Mouse (Mus musculus): Measurements from ENCODE around the gene Hopx. TPM values are rescaled to one million over a fixed set of nuclear protein-coding genes. Genes with fewer than 3 reads are reported as not detected.

Gene Hopx
- polyA plus RNA-seq, 1 experiment from 2014 or later = 26.6 TPM

- Histone ChIP-seq H3K27ac (replicated peaks) (no peak overlapping the region), H3K9ac (ENCODE audit: low read length) (no peak overlapping the region), H3K27me3 (ENCODE audit: control insufficient read depth, insufficient read depth, low read length) (no peaks in the 10 kb centered on the region)
These were observed 21.8 kb upstream of the Hopx start for GRCm38 (mm10) chr5:77136684-77137224.

GRCm38 (mm10) chr5:77134961-77135360, 20.0 kb upstream of the Hopx start:
- no peak for ATAC-seq (ENCODE audit: low FRiP score, low TSS enrichment)
- H3K4me2 ChIP-seq (replicated peaks; ENCODE audit: low read depth) = no peak overlapping the region
- no peaks in the 10 kb centered on the region for H3K9me3 ChIP-seq (ENCODE audit: control insufficient read depth, low read length)
- no peak overlapping the region for H3K27ac ChIP-seq (replicated peaks)
- H3K9ac ChIP-seq (ENCODE audit: low read length) = no peak overlapping the region
- H3K4me3 ChIP-seq (ENCODE audit: low read depth, low read length) = no peak overlapping the region
- no peak for TF ChIP-seq EP300 (optimal IDR thresholded peaks at IDR 0.05)
- no peak for TF ChIP-seq CTCF (IDR thresholded peaks at IDR 0.05; ENCODE audit: low read depth)
- H3K36me3 ChIP-seq (ENCODE audit: control insufficient read depth, insufficient read depth, low read length) = no peaks in the 10 kb centered on the region
- 83% methylated on average over 2 of the region's 2 CpGs for WGBS
- no peaks in the 10 kb centered on the region for H3K27me3 ChIP-seq (ENCODE audit: control insufficient read depth, insufficient read depth, low read length)
- DNase-seq (ENCODE audit: low spot score) = no peak
- 0 out of 2 replicates have a peak, but pooled peaks cover 3% of the 10 kb centered on the region for H3K4me1 ChIP-seq (replicated peaks; ENCODE audit: control insufficient read depth, insufficient read depth)

More at GRCm38 (mm10) chr5:77136684-77137224, 21.8 kb upstream of the Hopx start:
- Histone ChIP-seq H3K4me3 (ENCODE audit: low read depth, low read length) (no peak overlapping the region), H3K36me3 (ENCODE audit: control insufficient read depth, insufficient read depth, low read length) (no peaks in the 10 kb centered on the region), H3K4me1 (replicated peaks; ENCODE audit: control insufficient read depth, insufficient read depth) (0 out of 2 replicates have a peak, but pooled peaks cover 3% of the 10 kb centered on the region), H3K9me3 (ENCODE audit: control insufficient read depth, low read length) (no peaks in the 10 kb centered on the region), H3K4me2 (replicated peaks; ENCODE audit: low read depth) (no peak overlapping the region)
- TF ChIP-seq CTCF (IDR thresholded peaks at IDR 0.05; ENCODE audit: low read depth) (no peak), EP300 (optimal IDR thresholded peaks at IDR 0.05) (no peak)
- ATAC-seq (ENCODE audit: low FRiP score, low TSS enrichment) (no peak), DNase-seq (ENCODE audit: low spot score) (no peak)
- 64% methylated on average over 4 of the region's 4 CpGs for WGBS

DNA sequence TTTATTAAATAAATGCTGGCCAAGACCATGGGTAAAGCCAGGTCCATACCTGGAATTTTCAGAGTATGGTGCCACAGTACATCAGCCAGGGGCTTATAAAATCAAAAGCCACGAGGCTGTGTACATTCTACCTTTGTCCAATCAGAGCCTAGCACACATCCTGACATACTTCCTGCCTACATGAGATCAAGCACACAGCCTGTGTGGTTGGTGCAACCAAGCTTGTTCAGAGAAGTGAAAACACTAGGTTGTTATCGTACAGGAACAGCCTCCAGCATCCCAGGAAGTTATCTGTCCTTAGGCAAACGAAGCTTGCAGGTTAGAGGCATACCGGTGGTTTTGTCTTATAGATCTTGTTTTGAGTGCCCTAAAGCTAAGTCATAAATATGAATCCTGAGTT, 19.5 kb upstream of the Hopx start:
- DNase-seq (ENCODE audit: low spot score) (no peak), ATAC-seq (ENCODE audit: low FRiP score, low TSS enrichment) (no peak)
- Histone ChIP-seq H3K4me3 (ENCODE audit: low read depth, low read length) (no peak overlapping the region), H3K4me1 (replicated peaks; ENCODE audit: control insufficient read depth, insufficient read depth) (0 out of 2 replicates have a peak, but pooled peaks cover 3% of the 10 kb centered on the region), H3K27me3 (ENCODE audit: control insufficient read depth, insufficient read depth, low read length) (no peaks in the 10 kb centered on the region), H3K27ac (replicated peaks) (no peak overlapping the region), H3K4me2 (replicated peaks; ENCODE audit: low read depth) (no peak overlapping the region), H3K36me3 (ENCODE audit: control insufficient read depth, insufficient read depth, low read length) (no peaks in the 10 kb centered on the region), H3K9ac (ENCODE audit: low read length) (no peak overlapping the region), H3K9me3 (ENCODE audit: control insufficient read depth, low read length) (no peaks in the 10 kb centered on the region)
- no peak for TF ChIP-seq EP300 (optimal IDR thresholded peaks at IDR 0.05)
- TF ChIP-seq CTCF (IDR thresholded peaks at IDR 0.05; ENCODE audit: low read depth) = no peak
- WGBS = 75% methylated on average over 4 of the region's 4 CpGs

DNA sequence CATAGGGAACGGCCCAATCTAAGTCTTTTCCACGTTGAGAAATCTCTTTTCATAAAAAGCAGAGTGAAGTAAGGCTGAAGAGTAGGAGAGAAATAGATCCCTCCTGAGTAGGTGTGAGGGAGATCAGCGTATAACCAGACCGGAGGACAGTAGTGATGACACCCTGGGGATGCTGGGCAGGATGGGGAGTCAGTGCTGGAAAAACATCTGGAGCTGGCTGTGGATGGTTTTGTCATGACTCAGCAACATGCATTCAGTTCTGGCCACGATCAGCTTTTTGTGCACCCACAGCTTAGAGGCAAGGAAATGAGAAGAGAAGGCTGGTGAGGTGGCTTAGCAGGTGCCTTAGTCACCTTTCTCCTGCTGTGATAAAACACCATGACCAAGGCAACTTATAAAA, 19.0 kb upstream of the Hopx start:
- Histone ChIP-seq H3K36me3 (ENCODE audit: control insufficient read depth, insufficient read depth, low read length) (no peaks in the 10 kb centered on the region), H3K9me3 (ENCODE audit: control insufficient read depth, low read length) (no peaks in the 10 kb centered on the region), H3K27ac (replicated peaks) (no peak overlapping the region), H3K27me3 (ENCODE audit: control insufficient read depth, insufficient read depth, low read length) (no peaks in the 10 kb centered on the region), H3K9ac (ENCODE audit: low read length) (no peak overlapping the region), H3K4me1 (replicated peaks; ENCODE audit: control insufficient read depth, insufficient read depth) (0 out of 2 replicates have a peak, but pooled peaks cover 3% of the 10 kb centered on the region), H3K4me2 (replicated peaks; ENCODE audit: low read depth) (no peak overlapping the region), H3K4me3 (ENCODE audit: low read depth, low read length) (no peak overlapping the region)
- 72% methylated on average over 5 of the region's 5 CpGs for WGBS
- ATAC-seq (ENCODE audit: low FRiP score, low TSS enrichment) (no peak), DNase-seq (ENCODE audit: low spot score) (no peak)
- TF ChIP-seq EP300 (optimal IDR thresholded peaks at IDR 0.05) (no peak), CTCF (IDR thresholded peaks at IDR 0.05; ENCODE audit: low read depth) (no peak)

DNA sequence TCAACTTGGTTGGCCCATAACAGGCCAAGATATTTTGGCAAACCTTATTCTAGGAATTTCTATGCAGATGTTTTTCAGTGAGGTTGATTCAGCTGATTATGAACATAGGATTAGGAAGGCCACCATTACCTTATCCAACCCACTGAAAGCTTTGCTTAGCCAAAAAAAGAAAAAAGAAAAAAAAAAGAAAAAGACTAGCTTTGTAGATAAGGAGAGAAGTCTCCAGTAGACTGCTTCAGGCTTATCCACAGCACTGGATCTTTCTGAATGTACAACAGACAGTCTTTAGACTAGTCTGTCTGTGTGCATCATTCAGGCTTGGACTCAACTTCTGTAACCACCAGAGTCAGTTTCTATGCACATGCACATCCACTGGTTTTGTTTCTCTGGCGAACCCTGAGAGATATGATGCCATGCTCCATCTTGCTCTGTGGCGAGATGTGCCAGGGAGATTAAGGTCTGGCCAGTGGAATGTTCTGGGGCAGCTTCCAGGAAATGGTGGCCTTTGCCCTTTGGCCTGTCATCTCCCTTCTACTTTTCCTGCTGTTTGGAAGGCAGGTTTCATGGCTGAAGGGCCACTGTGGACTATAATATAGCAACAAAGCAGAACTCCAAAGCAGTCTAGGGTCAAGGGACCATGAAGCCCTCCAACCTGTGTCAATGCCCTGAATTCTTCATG, 17.7 kb upstream of the Hopx start:
- Histone ChIP-seq H3K4me3 (ENCODE audit: low read depth, low read length) (no peak overlapping the region), H3K9ac (ENCODE audit: low read length) (no peak overlapping the region), H3K27ac (replicated peaks) (no peak overlapping the region), H3K36me3 (ENCODE audit: control insufficient read depth, insufficient read depth, low read length) (no peaks in the 10 kb centered on the region), H3K9me3 (ENCODE audit: control insufficient read depth, low read length) (no peaks in the 10 kb centered on the region), H3K27me3 (ENCODE audit: control insufficient read depth, insufficient read depth, low read length) (no peaks in the 10 kb centered on the region), H3K4me1 (replicated peaks; ENCODE audit: control insufficient read depth, insufficient read depth) (no peaks in the 10 kb centered on the region), H3K4me2 (replicated peaks; ENCODE audit: low read depth) (no peak overlapping the region)
- 74% methylated on average over 2 of the region's 2 CpGs for WGBS
- DNase-seq (ENCODE audit: low spot score) = no peak
- ATAC-seq (ENCODE audit: low FRiP score, low TSS enrichment) = no peak
- no peak for TF ChIP-seq EP300 (optimal IDR thresholded peaks at IDR 0.05)
- no peak for TF ChIP-seq CTCF (IDR thresholded peaks at IDR 0.05; ENCODE audit: low read depth)

DNA sequence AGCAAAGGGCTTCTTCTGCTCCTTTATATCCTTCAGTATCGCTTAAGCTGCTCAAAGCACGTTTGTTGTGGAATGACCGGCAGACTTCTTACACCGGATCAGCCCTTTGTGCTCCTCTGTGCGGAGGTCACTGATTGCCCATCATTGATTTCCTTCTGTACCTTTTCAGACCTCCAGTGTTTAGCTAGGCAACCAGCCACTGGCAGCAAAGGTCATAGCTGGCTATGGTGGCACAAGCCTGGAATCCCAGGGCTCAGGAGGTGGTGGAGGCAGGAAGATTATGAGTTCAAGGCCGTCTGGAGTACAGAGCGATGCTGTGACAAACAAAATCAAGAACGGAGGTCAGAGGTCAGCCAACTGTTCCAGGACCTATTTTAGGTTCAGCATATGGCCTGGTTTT, 17.0 kb upstream of the Hopx start:
- ATAC-seq (ENCODE audit: low FRiP score, low TSS enrichment) = no peak
- Histone ChIP-seq H3K27ac (replicated peaks) (no peak overlapping the region), H3K9me3 (ENCODE audit: control insufficient read depth, low read length) (no peaks in the 10 kb centered on the region), H3K27me3 (ENCODE audit: control insufficient read depth, insufficient read depth, low read length) (no peaks in the 10 kb centered on the region), H3K9ac (ENCODE audit: low read length) (no peak overlapping the region), H3K4me2 (replicated peaks; ENCODE audit: low read depth) (no peak overlapping the region), H3K4me1 (replicated peaks; ENCODE audit: control insufficient read depth, insufficient read depth) (no peaks in the 10 kb centered on the region), H3K4me3 (ENCODE audit: low read depth, low read length) (no peak overlapping the region), H3K36me3 (ENCODE audit: control insufficient read depth, insufficient read depth, low read length) (no peaks in the 10 kb centered on the region)
- no peak for DNase-seq (ENCODE audit: low spot score)
- WGBS = 89% methylated on average over 8 of the region's 8 CpGs
- TF ChIP-seq EP300 (optimal IDR thresholded peaks at IDR 0.05) (no peak), CTCF (IDR thresholded peaks at IDR 0.05; ENCODE audit: low read depth) (no peak)

All from stomach, postnatal 0 days (tissue).